Mouse (Mus musculus) lung, adult 2 months (tissue): ENCODE measurements around the gene Ssx2ip.

ENCODE experiments used
- CTCF ChIP-seq: fragments of 200-500 bp; IDR thresholded peaks from 2 replicates; pipeline ENCODE4 v1.5.1; 2011; ENCODE audit warnings: mild to moderate bottlenecking, low read length, control low read depth; ENCODE audit not compliant: insufficient read depth
- POLR2A ChIP-seq: fragments of 200-500 bp; IDR thresholded peaks from 2 replicates; pipeline ENCODE4 v1.6.1; 2011; ENCODE audit warnings: low read depth, mild to moderate bottlenecking, control low read depth, low read length, borderline replicate concordance; ENCODE audit errors: extremely low read depth

DNA sequence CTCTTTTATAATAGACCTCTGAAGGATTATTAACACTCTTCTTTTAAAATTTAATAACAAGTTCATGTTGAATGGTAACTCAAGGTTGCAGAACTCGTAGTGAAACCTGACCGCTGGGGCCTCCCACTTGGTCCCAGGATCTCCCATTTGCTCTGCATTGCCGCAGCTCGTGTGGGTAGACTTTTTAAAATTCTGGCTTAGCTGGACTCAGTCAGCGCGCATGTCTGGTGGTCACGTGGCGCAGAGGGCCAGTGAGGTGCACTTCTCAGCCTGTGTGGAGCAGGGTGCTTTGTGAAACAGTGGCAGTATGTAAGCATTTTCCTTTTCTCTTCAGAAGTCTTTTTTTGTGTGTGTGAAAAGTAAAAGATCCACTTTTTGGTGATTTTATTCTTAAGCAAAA is 38.5 kb downstream of the Ssx2ip start:
- TF ChIP-seq CTCF = no peak
- no peak for TF ChIP-seq POLR2A
